Mouse (Mus musculus) midbrain, postnatal 0 days (tissue): Measurements from ENCODE around the gene Rbm34. TPM values are rescaled to one million over a fixed set of nuclear protein-coding genes. Genes with fewer than 3 reads are reported as not detected.

Experiments used
- ATAC-seq: fragments of 200-750 bp; cut with Nextera tagmentation; 2 replicates; pipeline ENCODE4 v1.8.0; 2017; ENCODE audit warnings: moderate number of reproducible peaks, mild to moderate bottlenecking, moderate TSS enrichment, moderate library complexity; ENCODE audit not compliant: low FRiP score
- DNase-seq: peaks from one replicate; pipeline ENCODE4 v3.0.0-alpha.2; 2015; ENCODE audit warnings: low spot score
- H3K27ac ChIP-seq: fragments of 300-500 bp; sonication (generic); 2 replicates; pipeline ENCODE4 v1.5.1; 2014; ENCODE audit warnings: low read depth, mild to moderate bottlenecking, low read length, mixed read lengths
- H3K27me3 ChIP-seq: fragments of 300-500 bp; sonication (generic); 2 replicates; pipeline ENCODE4 v1.6.1; 2014; ENCODE audit warnings: low read length, control low read depth, mixed read lengths; ENCODE audit not compliant: insufficient read depth
- H3K36me3 ChIP-seq: fragments of 300-500 bp; sonication (generic); 2 replicates; pipeline ENCODE4 v1.6.1; 2014; ENCODE audit warnings: low read length, control low read depth, mixed read lengths; ENCODE audit not compliant: insufficient read depth
- H3K4me1 ChIP-seq: fragments of 300-500 bp; sonication (generic); 2 replicates; pipeline ENCODE4 v1.6.1; 2014; ENCODE audit warnings: mild to moderate bottlenecking, control low read depth, antibody characterized with exemption, low read length, mixed read lengths; ENCODE audit not compliant: insufficient read depth
- H3K4me2 ChIP-seq: fragments of 300-500 bp; sonication (generic); 2 replicates; pipeline ENCODE4 v1.6.1; 2014; ENCODE audit warnings: low read depth, mild to moderate bottlenecking, low read length, mixed read lengths; ENCODE audit not compliant: poor library complexity, severe bottlenecking
- H3K4me3 ChIP-seq: fragments of 300-500 bp; sonication (generic); 2 replicates; pipeline ENCODE4 v1.5.1; 2014; ENCODE audit warnings: low read depth, mild to moderate bottlenecking, low read length, moderate library complexity
- H3K9ac ChIP-seq: fragments of 300-500 bp; sonication (generic); replicated peaks from 2 replicates; pipeline ENCODE4 v1.6.1; 2014; ENCODE audit warnings: mild to moderate bottlenecking, low read length, moderate library complexity, mixed read lengths; ENCODE audit not compliant: poor library complexity, severe bottlenecking
- H3K9me3 ChIP-seq: fragments of 300-500 bp; sonication (generic); 2 replicates; pipeline ENCODE4 v1.6.1; 2016; ENCODE audit warnings: low read length, control low read depth
- CTCF ChIP-seq: IDR thresholded peaks from 2 replicates; pipeline ENCODE4 v1.5.1; 2016; ENCODE audit warnings: antibody characterized with exemption, mild to moderate bottlenecking
- WGBS: fragments of 180-500 bp; shearing (Covaris S2); extraction: QIAGEN DNeasy Blood & Tissue Kit; methylation state at CpG from one replicate; pipeline ENCODE4 v1.1.7; 2014; 5-methylcytosine and 5-hydroxymethylcytosine counted together
- polyA plus RNA-seq: library from polyadenylated mRNA; unstranded; fragments of >200 nt; fragmentation: Nextera tagmentation; extraction: Ambion mirVana; gene quantifications from 2 replicates; pipeline ENCODE4 v1.2.1, GENCODE M21; 2015
- total RNA-seq: library from RNA; depleted of rRNA; stranded (reverse); fragments of >200 nt; gene quantifications from 2 replicates; pipeline ENCODE4 v1.2.3, GENCODE M21; 2014; rRNA removed

Gene Rbm34
- 16.2 and 22.1 TPM in 2 replicates for total RNA-seq
- polyA plus RNA-seq, result 26.7 and 32.7 TPM in 2 replicates

- Histone ChIP-seq H3K9me3 (no peaks in the 10 kb centered on the region), H3K4me2 (peak within 1 kb of the TSS; percentile 71), H3K27me3 (no peaks in the 10 kb centered on the region), H3K36me3 (peaks cover 17% of the 10 kb centered on the region; the same call in 1 of the 2 replicates), H3K4me3 (peak within 1 kb of the TSS; percentile 94), H3K27ac (peak within 1 kb of the TSS; percentile 90), H3K9ac (peak within 1 kb of the TSS; percentile 77), H3K4me1 (0 out of 2 replicates have a peak, but pooled peaks cover 4% of the 10 kb centered on the region)
- under 1% methylated on average over 48 of the region's 50 CpGs for WGBS
- no peak for TF ChIP-seq CTCF
- peak; percentile 97 for DNase-seq
- peak; percentile 97 for ATAC-seq
These were observed at the start of gene Rbm34 for GRCm38 (mm10) chr8:126970579-126971313. Gene Rbm34 (minus strand): TSS chr8:126971071.

GRCm38 (mm10) chr8:127011668-127012067, 40.8 kb upstream of the Rbm34 start:
- Histone ChIP-seq H3K27ac (no peak overlapping the region), H3K4me2 (no peak overlapping the region), H3K9ac (no peak overlapping the region), H3K9me3 (no peaks in the 10 kb centered on the region), H3K4me3 (no peak overlapping the region), H3K36me3 (no peaks in the 10 kb centered on the region), H3K27me3 (no peaks in the 10 kb centered on the region), H3K4me1 (no peaks in the 10 kb centered on the region)
- TF ChIP-seq CTCF, result no peak
- DNase-seq (no peak), ATAC-seq (no peak)
- WGBS, result 58% methylated on average over 9 of the region's 9 CpGs

GRCm38 (mm10) chr8:126994506-126994905, 23.6 kb upstream of the Rbm34 start:
- Histone ChIP-seq H3K4me2 (no peak overlapping the region), H3K9me3 (no peaks in the 10 kb centered on the region), H3K27me3 (no peaks in the 10 kb centered on the region), H3K4me3 (no peak overlapping the region), H3K4me1 (no peaks in the 10 kb centered on the region), H3K36me3 (no peaks in the 10 kb centered on the region), H3K27ac (no peak overlapping the region), H3K9ac (no peak overlapping the region)
- no peak for ATAC-seq
- DNase-seq, result no peak
- TF ChIP-seq CTCF, result no peak
- WGBS, result 59% methylated on average over 1 of the region's 1 CpGs

GRCm38 (mm10) chr8:126989363-126990153, 18.7 kb upstream of the Rbm34 start:
- Histone ChIP-seq H3K4me2 (no peak overlapping the region), H3K9me3 (no peaks in the 10 kb centered on the region), H3K4me3 (no peak overlapping the region), H3K36me3 (no peaks in the 10 kb centered on the region), H3K27ac (no peak overlapping the region), H3K27me3 (no peaks in the 10 kb centered on the region), H3K4me1 (no peaks in the 10 kb centered on the region), H3K9ac (no peak overlapping the region)
- ATAC-seq, result no peak
- WGBS, result 76% methylated on average over 5 of the region's 5 CpGs
- TF ChIP-seq CTCF, result peak; percentile 62
- DNase-seq, result peak; percentile 67

- peak; percentile 44 for DNase-seq
- Histone ChIP-seq H3K27me3 (no peaks in the 10 kb centered on the region), H3K27ac (no peak overlapping the region), H3K9ac (no peak overlapping the region), H3K4me1 (no peaks in the 10 kb centered on the region), H3K4me2 (no peak overlapping the region), H3K4me3 (no peak overlapping the region), H3K36me3 (no peaks in the 10 kb centered on the region), H3K9me3 (no peaks in the 10 kb centered on the region)
- 55% methylated on average over 16 of the region's 16 CpGs for WGBS
- TF ChIP-seq CTCF, result peak; percentile 51
- no peak for ATAC-seq
These were observed 17.6 kb upstream of the Rbm34 start for GRCm38 (mm10) chr8:126988346-126989006.
